Mouse (Mus musculus) forebrain, embryonic 12.5 days (tissue): Measurements from ENCODE around the gene Nmt1. TPM values are rescaled to one million over a fixed set of nuclear protein-coding genes. Genes with fewer than 3 reads are reported as not detected.

Experiments
- ATAC-seq: fragments of 200-750 bp; cut with Nextera tagmentation; 2 replicates; pipeline ENCODE4 v1.8.0; 2017; ENCODE audit warnings: moderate TSS enrichment; ENCODE audit not compliant: low FRiP score
- H3K27ac ChIP-seq: fragments of 300-500 bp; sonication (generic); 2 replicates; pipeline ENCODE4 v1.5.1; 2016; ENCODE audit warnings: mild to moderate bottlenecking
- H3K27me3 ChIP-seq: fragments of 300-500 bp; sonication (generic); 2 replicates; pipeline ENCODE4 v1.6.1; 2016; ENCODE audit warnings: mild to moderate bottlenecking
- H3K36me3 ChIP-seq: fragments of 300-500 bp; sonication (generic); replicated peaks from 2 replicates; pipeline ENCODE4 v1.6.1; 2016; ENCODE audit warnings: mild to moderate bottlenecking
- H3K4me1 ChIP-seq: fragments of 300-500 bp; sonication (generic); 2 replicates; pipeline ENCODE4 v1.6.1; 2016
- H3K4me2 ChIP-seq: fragments of 300-500 bp; sonication (generic); 2 replicates; pipeline ENCODE4 v1.6.1; 2016; ENCODE audit warnings: mild to moderate bottlenecking, moderate library complexity
- H3K4me3 ChIP-seq: fragments of 300-500 bp; sonication (generic); replicated peaks from 2 replicates; pipeline ENCODE4 v1.5.1; 2016; ENCODE audit warnings: mild to moderate bottlenecking
- H3K9ac ChIP-seq: fragments of 300-500 bp; sonication (generic); 2 replicates; pipeline ENCODE4 v1.6.1; 2016; ENCODE audit warnings: mild to moderate bottlenecking
- H3K9me3 ChIP-seq: fragments of 300-500 bp; sonication (generic); 2 replicates; pipeline ENCODE4 v1.6.1; 2016
- WGBS: fragments of 180-500 bp; shearing (Covaris S2); methylation state at CpG from one replicate; pipeline ENCODE4 v1.1.7; 2016; 5-methylcytosine and 5-hydroxymethylcytosine counted together
- polyA plus RNA-seq: library from polyadenylated mRNA; unstranded; fragments of >200 nt; fragmentation: Nextera tagmentation; extraction: Ambion mirVana; gene quantifications from 2 replicates; pipeline ENCODE4 v1.2.1, GENCODE M21; 2016

The Nmt1 gene
- polyA plus RNA-seq, 1 experiment from 2014 or later: 56.2 TPM

GRCm38 (mm10) chr11:102996385-102996784 lies 31.6 kb upstream of the Nmt1 start:
- Histone ChIP-seq H3K4me2 (no peak overlapping the region), H3K27ac (no peak overlapping the region), H3K27me3 (peaks cover 12% of the 10 kb centered on the region), H3K9me3 (no peaks in the 10 kb centered on the region), H3K36me3 (peaks cover 72% of the 10 kb centered on the region), H3K4me1 (peaks cover 50% of the 10 kb centered on the region), H3K4me3 (no peak overlapping the region), H3K9ac (no peak overlapping the region)
- WGBS: 90% methylated on average over 7 of the region's 7 CpGs
- no peak for ATAC-seq

- Histone ChIP-seq H3K27ac (no peak overlapping the region), H3K9ac (no peak overlapping the region), H3K4me2 (no peak overlapping the region), H3K4me3 (no peak overlapping the region), H3K36me3 (peaks cover 72% of the 10 kb centered on the region), H3K27me3 (peaks cover 4% of the 10 kb centered on the region; the same call in 1 of the 2 replicates), H3K9me3 (no peaks in the 10 kb centered on the region), H3K4me1 (peaks cover 42% of the 10 kb centered on the region)
- 92% methylated on average over 12 of the region's 12 CpGs for WGBS
- no peak for ATAC-seq
Observed at GRCm38 (mm10) chr11:102996991-102997770, 30.8 kb upstream of the Nmt1 start.

- Histone ChIP-seq H3K36me3 (peaks cover 72% of the 10 kb centered on the region), H3K27ac (no peak overlapping the region), H3K27me3 (no peaks in the 10 kb centered on the region), H3K9ac (no peak overlapping the region), H3K4me3 (no peak overlapping the region), H3K4me1 (peaks cover 34% of the 10 kb centered on the region), H3K9me3 (no peaks in the 10 kb centered on the region), H3K4me2 (no peak overlapping the region)
- ATAC-seq: no peak
- WGBS: 91% methylated on average over 7 of the region's 7 CpGs
Observed at GRCm38 (mm10) chr11:102998254-102998576, 29.8 kb upstream of the Nmt1 start.

GRCm38 (mm10) chr11:102998577-102999316 lies 29.2 kb upstream of the Nmt1 start:
- Histone ChIP-seq H3K4me3 (no peak overlapping the region), H3K4me1 (peaks cover 29% of the 10 kb centered on the region), H3K9ac (no peak overlapping the region), H3K27me3 (no peaks in the 10 kb centered on the region), H3K9me3 (no peaks in the 10 kb centered on the region), H3K27ac (0 out of 2 replicates have a peak overlapping the region, but pooled peaks have one; percentile 19), H3K4me2 (no peak overlapping the region), H3K36me3 (peaks cover 67% of the 10 kb centered on the region)
- 0 out of 2 replicates have a peak, but pooled peaks have one; percentile 4 for ATAC-seq
- 70% methylated on average over 14 of the region's 14 CpGs for WGBS

- H3K36me3 ChIP-seq: peaks cover 62% of the 10 kb centered on the region
- H3K9ac ChIP-seq: no peak overlapping the region
- 0 out of 2 replicates have a peak overlapping the region, but pooled peaks have one; percentile 19 for H3K27ac ChIP-seq
- H3K9me3 ChIP-seq: no peaks in the 10 kb centered on the region
- WGBS: 93% methylated on average over 14 of the region's 14 CpGs
- no peak for ATAC-seq
- no peak overlapping the region for H3K4me3 ChIP-seq
- no peaks in the 10 kb centered on the region for H3K27me3 ChIP-seq
- H3K4me2 ChIP-seq: no peak overlapping the region
- H3K4me1 ChIP-seq: peaks cover 22% of the 10 kb centered on the region
Observed at GRCm38 (mm10) chr11:102999317-102999970, 28.5 kb upstream of the Nmt1 start.

GRCm38 (mm10) chr11:103000111-103000510 lies 27.9 kb upstream of the Nmt1 start:
- Histone ChIP-seq H3K36me3 (peaks cover 58% of the 10 kb centered on the region), H3K4me1 (peaks cover 18% of the 10 kb centered on the region), H3K27me3 (no peaks in the 10 kb centered on the region), H3K4me3 (no peak overlapping the region), H3K27ac (no peak overlapping the region), H3K4me2 (no peak overlapping the region), H3K9me3 (no peaks in the 10 kb centered on the region), H3K9ac (no peak overlapping the region)
- WGBS: 88% methylated on average over 16 of the region's 16 CpGs
- no peak for ATAC-seq

GRCm38 (mm10) chr11:103001063-103001462 lies 26.9 kb upstream of the Nmt1 start:
- no peak overlapping the region for H3K9ac ChIP-seq
- H3K4me2 ChIP-seq: no peak overlapping the region
- H3K4me3 ChIP-seq: no peak overlapping the region
- H3K9me3 ChIP-seq: no peaks in the 10 kb centered on the region
- H3K27me3 ChIP-seq: no peaks in the 10 kb centered on the region
- no peak overlapping the region for H3K27ac ChIP-seq
- ATAC-seq: no peak
- H3K36me3 ChIP-seq: peaks cover 53% of the 10 kb centered on the region
- WGBS: 87% methylated on average over 5 of the region's 5 CpGs
- H3K4me1 ChIP-seq: peaks cover 18% of the 10 kb centered on the region

- Histone ChIP-seq H3K4me2 (no peak overlapping the region), H3K9ac (no peak overlapping the region), H3K27me3 (no peaks in the 10 kb centered on the region), H3K36me3 (peaks cover 45% of the 10 kb centered on the region), H3K4me3 (no peak overlapping the region), H3K27ac (0 out of 2 replicates have a peak overlapping the region, but pooled peaks have one; percentile 21), H3K9me3 (no peaks in the 10 kb centered on the region), H3K4me1 (peaks cover 27% of the 10 kb centered on the region)
- WGBS: 64% methylated on average over 5 of the region's 5 CpGs
- no peak for ATAC-seq
Observed at GRCm38 (mm10) chr11:103003210-103003609, 24.8 kb upstream of the Nmt1 start.

GRCm38 (mm10) chr11:103004852-103005251 lies 23.1 kb upstream of the Nmt1 start:
- 100% methylated on average over 1 of the region's 1 CpGs for WGBS
- Histone ChIP-seq H3K9me3 (no peaks in the 10 kb centered on the region), H3K27ac (no peak overlapping the region), H3K4me2 (no peak overlapping the region), H3K4me1 (peaks cover 19% of the 10 kb centered on the region), H3K27me3 (no peaks in the 10 kb centered on the region), H3K4me3 (no peak overlapping the region), H3K36me3 (peaks cover 32% of the 10 kb centered on the region), H3K9ac (no peak overlapping the region)
- ATAC-seq: no peak

- Histone ChIP-seq H3K27ac (no peak overlapping the region), H3K36me3 (peaks cover 27% of the 10 kb centered on the region), H3K4me3 (no peak overlapping the region), H3K27me3 (no peaks in the 10 kb centered on the region), H3K9me3 (no peaks in the 10 kb centered on the region), H3K4me1 (peaks cover 19% of the 10 kb centered on the region), H3K9ac (no peak overlapping the region), H3K4me2 (no peak overlapping the region)
- no peak for ATAC-seq
- WGBS: 89% methylated on average over 11 of the region's 11 CpGs
Observed at GRCm38 (mm10) chr11:103005254-103005981, 22.6 kb upstream of the Nmt1 start.

- Histone ChIP-seq H3K4me3 (no peak overlapping the region), H3K9me3 (no peaks in the 10 kb centered on the region), H3K4me1 (peaks cover 12% of the 10 kb centered on the region), H3K9ac (no peak overlapping the region), H3K27me3 (no peaks in the 10 kb centered on the region), H3K36me3 (peaks cover 35% of the 10 kb centered on the region), H3K27ac (no peak overlapping the region), H3K4me2 (no peak overlapping the region)
- WGBS: 89% methylated on average over 7 of the region's 7 CpGs
- no peak for ATAC-seq
Observed at GRCm38 (mm10) chr11:103006286-103007000, 21.5 kb upstream of the Nmt1 start.
